Mouse (Mus musculus): ENCODE data around the gene Itga6. TPM values are rescaled to one million over a fixed set of nuclear protein-coding genes. Genes with fewer than 3 reads are reported as not detected.

Gene Itga6
- total and polyA plus RNA-seq, 3 experiments: 1.0 to 2.7 TPM; not detected in 1

DNA sequence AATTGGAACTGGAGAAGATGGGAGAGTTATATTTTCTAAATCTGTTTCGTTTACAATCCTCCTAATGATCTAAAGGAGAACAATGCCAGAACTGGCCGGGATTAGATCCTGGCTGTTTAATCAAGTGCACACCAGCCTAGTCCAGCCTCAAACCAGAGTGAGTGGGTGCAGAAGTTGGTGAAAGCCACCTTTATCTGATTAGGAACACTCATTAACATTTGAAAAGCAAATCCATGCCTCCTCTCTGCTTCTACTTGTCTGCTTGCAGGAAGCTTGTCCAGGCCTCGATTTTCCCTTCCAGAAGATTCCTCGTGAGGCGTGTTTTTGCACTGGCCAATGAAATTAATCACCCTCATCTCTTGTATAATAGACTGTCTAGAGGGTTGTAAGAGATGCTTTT is 41.1 kb upstream of the Itga6 start:
- H3K9ac ChIP-seq (ENCODE audit: control insufficient read depth, low read depth, low read length, poor library complexity, severe bottlenecking): no peak overlapping the region
- H3K27ac ChIP-seq (ENCODE audit: control insufficient read depth, low read depth, low read length): no peak overlapping the region
- H3K4me1 ChIP-seq (ENCODE audit: control insufficient read depth in 1 of 2, insufficient read depth in 2 of 2, low read length in 2 of 2): no peaks in the 10 kb centered on the region
- H3K79me2 ChIP-seq (ENCODE audit: control insufficient read depth, insufficient read depth, low read length, poor library complexity): no peaks in the 10 kb centered on the region
- no peak overlapping the region for H3K4me3 ChIP-seq (ENCODE audit: control insufficient read depth in 1 of 2, insufficient read depth in 1 of 2, low read depth in 2 of 2, low read length in 2 of 2)
- DNase-seq (ENCODE audit: low read depth, low spot score): no peak
- H3K36me3 ChIP-seq (ENCODE audit: control insufficient read depth in 1 of 2, insufficient read depth in 2 of 2, low read length in 2 of 2): no peaks in the 10 kb centered on the region
- TF ChIP-seq ZKSCAN1 (IDR thresholded peaks at IDR 0.05; ENCODE audit: low read depth, low read length): no peak
- TF ChIP-seq SIN3A (IDR thresholded peaks at IDR 0.05; ENCODE audit: low read length): no peak
- TF ChIP-seq ZMIZ1 (IDR thresholded peaks at IDR 0.05; ENCODE audit: low read depth, low read length): no peak
- no peak for TF ChIP-seq GABPA (IDR thresholded peaks at IDR 0.05; ENCODE audit: low read depth, low read length)
- TF ChIP-seq JUND (IDR thresholded peaks at IDR 0.05; ENCODE audit: low read depth, low read length): no peak
- TF ChIP-seq BHLHE40 (IDR thresholded peaks at IDR 0.05; ENCODE audit: borderline replicate concordance, low read depth, low read length): no peak
- no peak for TF ChIP-seq UBTF (IDR thresholded peaks at IDR 0.05; ENCODE audit: borderline replicate concordance, insufficient read depth, low read depth, low read length)
- no peak for TF ChIP-seq E2F4 (IDR thresholded peaks at IDR 0.05; ENCODE audit: borderline replicate concordance, low read depth, low read length)
- no peak for TF ChIP-seq ZC3H11A (IDR thresholded peaks at IDR 0.05; ENCODE audit: low read depth, low read length)
- no peak for TF ChIP-seq ETS1 (IDR thresholded peaks at IDR 0.05; ENCODE audit: low read depth, low read length)
- no peak for TF ChIP-seq TCF12 (IDR thresholded peaks at IDR 0.05; ENCODE audit: low read depth, low read length)
- no peak for TF ChIP-seq RCOR1 (IDR thresholded peaks at IDR 0.05; ENCODE audit: low read depth, low read length)
- no peak for TF ChIP-seq POLR2A (IDR thresholded peaks at IDR 0.05; ENCODE audit: control insufficient read depth in 1 of 2, insufficient read depth in 1 of 2, low read depth in 1 of 2, low read length in 2 of 2, poor library complexity in 1 of 2)
- TF ChIP-seq ELF1 (IDR thresholded peaks at IDR 0.05; ENCODE audit: low read depth, low read length): no peak
- TF ChIP-seq ZNF384 (IDR thresholded peaks at IDR 0.05; ENCODE audit: low read depth, low read length): no peak
- peaks cover 16 to 26% of the 10 kb centered on the region in 2 experiments for H3K27me3 ChIP-seq (ENCODE audit: control insufficient read depth in 1 of 2, insufficient read depth in 2 of 2, low read length in 2 of 2)
- H3K9me3 ChIP-seq (replicated peaks; ENCODE audit: insufficient read depth, low read length): no peaks in the 10 kb centered on the region

GRCm38 (mm10) chr2:71708886-71709285 is 36.5 kb upstream of the Itga6 start:
- Histone ChIP-seq H3K36me3 (ENCODE audit: control insufficient read depth in 1 of 2, insufficient read depth in 2 of 2, low read length in 2 of 2) (no peaks in the 10 kb centered on the region), H3K4me1 (ENCODE audit: control insufficient read depth in 1 of 2, insufficient read depth in 2 of 2, low read length in 2 of 2) (no peaks in the 10 kb centered on the region), H3K27me3 (ENCODE audit: control insufficient read depth in 1 of 2, insufficient read depth in 2 of 2, low read length in 2 of 2) (peaks cover 15 to 20% of the 10 kb centered on the region in 2 experiments), H3K79me2 (ENCODE audit: control insufficient read depth, insufficient read depth, low read length, poor library complexity) (no peaks in the 10 kb centered on the region), H3K4me3 (ENCODE audit: control insufficient read depth in 1 of 2, insufficient read depth in 1 of 2, low read depth in 2 of 2, low read length in 2 of 2) (no peak overlapping the region), H3K9me3 (replicated peaks; ENCODE audit: insufficient read depth, low read length) (no peaks in the 10 kb centered on the region), H3K27ac (ENCODE audit: control insufficient read depth, low read depth, low read length) (no peak overlapping the region), H3K9ac (ENCODE audit: control insufficient read depth, low read depth, low read length, poor library complexity, severe bottlenecking) (no peak overlapping the region)
- DNase-seq (ENCODE audit: low read depth, low spot score): no peak
- TF ChIP-seq ZMIZ1 (IDR thresholded peaks at IDR 0.05; ENCODE audit: low read depth, low read length) (no peak), CHD2 (IDR thresholded peaks at IDR 0.05; ENCODE audit: low read length) (no peak), MAFK (IDR thresholded peaks at IDR 0.05; ENCODE audit: borderline replicate concordance, low read depth, low read length) (no peak), ZC3H11A (IDR thresholded peaks at IDR 0.05; ENCODE audit: low read depth, low read length) (no peak), USF2 (IDR thresholded peaks at IDR 0.05; ENCODE audit: borderline replicate concordance in 1 of 2, insufficient read depth in 1 of 2, low read depth in 1 of 2, low read length in 2 of 2) (no peak), JUND (IDR thresholded peaks at IDR 0.05; ENCODE audit: low read depth, low read length) (no peak), KAT2A (conservative IDR thresholded peaks at IDR 0.05; ENCODE audit: low read depth, low read length) (no peak), BHLHE40 (IDR thresholded peaks at IDR 0.05; ENCODE audit: borderline replicate concordance, low read depth, low read length) (no peak), ETS1 (IDR thresholded peaks at IDR 0.05; ENCODE audit: low read depth, low read length) (no peak), MEF2A (IDR thresholded peaks at IDR 0.05; ENCODE audit: extremely low read depth, insufficient replicate concordance, low read depth, low read length, poor library complexity, severe bottlenecking) (no peak), SIN3A (IDR thresholded peaks at IDR 0.05; ENCODE audit: low read length) (no peak), NRF1 (IDR thresholded peaks at IDR 0.05; ENCODE audit: insufficient read depth, low read depth, low read length, poor library complexity, severe bottlenecking) (no peak), GATA1 (IDR thresholded peaks at IDR 0.05; ENCODE audit: low read depth, low read length) (no peak), TAL1 (IDR thresholded peaks at IDR 0.05; ENCODE audit: low read length) (no peak), POLR2AphosphoS2 (IDR thresholded peaks at IDR 0.05; ENCODE audit: low read length) (no peak), CHD1 (IDR thresholded peaks at IDR 0.05; ENCODE audit: low read depth, low read length) (no peak)
